Mouse (Mus musculus) retina, postnatal 7 days (tissue): ENCODE results near the gene Sox18.

ENCODE experiments used
- DNase-seq: peaks from one replicate; pipeline ENCODE4 v3.0.0-alpha.2; 2012; ENCODE audit warnings: low read depth, low spot score

Gene Sox18

DNA sequence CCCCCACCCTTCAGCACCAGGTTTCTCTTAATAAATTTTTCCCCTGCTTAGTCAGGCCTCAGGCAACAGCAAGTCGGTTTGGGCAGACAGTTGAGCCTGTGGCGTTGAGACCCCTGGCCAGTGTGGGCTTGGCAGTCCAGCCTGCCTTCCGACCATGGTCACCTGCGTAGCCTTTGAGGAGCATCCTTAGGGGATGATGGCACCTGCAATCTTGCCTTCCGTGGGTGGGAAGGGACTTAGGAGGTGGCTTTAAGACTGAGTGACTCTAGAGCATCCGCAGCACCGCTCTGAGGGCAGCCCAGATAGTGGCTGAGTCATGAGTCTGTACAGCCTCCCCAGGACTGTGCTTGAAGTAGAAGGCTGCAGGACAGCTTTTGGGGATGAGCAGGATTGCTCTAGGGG lies 9.3 kb upstream of the Sox18 start:
- DNase-seq, result no peak

DNA sequence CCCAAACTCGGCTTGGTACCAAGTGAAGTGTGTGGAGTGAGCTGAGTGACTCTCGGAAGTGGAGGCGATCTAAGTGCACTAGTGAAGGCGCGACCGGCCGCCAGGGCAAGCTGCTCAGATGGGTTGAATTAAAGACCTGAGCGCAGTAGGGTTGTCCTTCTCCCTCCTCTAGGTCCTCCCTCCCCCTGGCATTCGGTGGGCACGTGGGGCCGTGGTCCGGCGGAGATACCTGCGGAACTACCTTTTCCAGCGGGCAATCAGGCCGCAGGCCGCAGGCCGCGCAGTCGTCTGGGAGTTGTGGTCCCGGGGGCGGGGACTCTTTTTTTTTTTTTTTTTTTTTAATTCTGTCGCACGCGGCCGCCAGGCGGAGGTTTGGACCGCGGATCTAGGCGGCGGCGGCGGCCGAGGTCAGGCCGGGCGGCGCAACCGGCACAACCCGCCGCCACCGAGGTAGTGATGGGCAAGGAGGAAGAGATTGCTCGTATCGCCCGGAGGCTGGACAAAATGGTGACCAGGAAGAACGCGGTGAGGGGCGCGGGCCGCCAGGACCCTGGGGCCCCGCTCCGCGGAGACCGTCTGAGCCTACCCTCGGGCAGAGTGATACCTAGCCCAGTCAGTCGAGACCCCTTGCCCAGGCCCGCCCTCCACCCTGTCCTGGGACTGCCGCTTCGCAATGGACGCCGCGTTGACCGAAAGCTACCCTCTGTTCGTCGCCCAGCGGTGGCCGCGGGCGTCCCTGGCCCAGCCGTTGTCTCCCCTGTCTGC lies 8.7 kb upstream of the Sox18 start, which contains the start of gene Tcea2:
Tcea2 (plus strand) TSS at position 360 of the 765 bp plus-strand sequence.
- peak; percentile 54 for DNase-seq

DNA sequence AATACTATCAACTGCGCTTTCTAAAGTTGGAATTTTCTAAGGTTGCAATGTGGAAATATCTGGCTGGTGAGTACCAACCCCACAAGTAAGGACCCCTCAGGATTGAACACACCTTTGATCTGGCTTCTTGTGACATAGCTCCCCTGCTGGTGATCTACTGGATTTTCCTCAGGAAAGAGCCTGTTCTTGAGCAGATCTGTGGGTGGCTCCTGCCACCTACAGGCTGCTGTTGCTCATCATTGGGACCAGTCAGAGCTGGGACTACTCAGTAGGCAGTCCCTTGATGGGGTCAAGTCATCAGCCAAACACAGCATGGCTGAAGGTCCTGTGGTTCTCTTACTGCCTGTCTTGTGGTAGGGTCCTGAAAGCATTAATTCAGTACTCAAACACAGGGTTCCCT lies 7.3 kb upstream of the Sox18 start:
- DNase-seq, result peak; percentile 75

DNA sequence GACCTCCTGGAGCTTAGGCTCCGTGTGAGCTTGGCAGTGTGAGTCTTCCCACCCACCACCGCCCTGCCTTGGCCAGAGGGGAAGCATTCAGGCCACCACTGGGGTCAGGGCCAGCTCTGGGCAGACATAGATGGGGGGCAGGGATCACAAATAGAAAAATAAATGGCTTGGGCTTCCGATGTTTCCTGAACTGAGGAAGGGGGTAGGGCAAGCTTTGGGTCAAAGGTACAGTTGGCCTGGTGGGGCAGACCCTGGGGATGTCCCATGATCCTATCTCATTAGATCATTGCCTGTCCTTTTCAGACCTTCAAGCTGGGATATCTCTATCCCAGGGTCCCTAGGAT lies 6.3 kb upstream of the Sox18 start:
- no peak for DNase-seq

- no peak for DNase-seq
These were observed 5.8 kb upstream of the Sox18 start for GRCm38 (mm10) chr2:181677096-181677754.

- DNase-seq, result no peak
These were observed 5.0 kb upstream of the Sox18 start for GRCm38 (mm10) chr2:181676424-181676823.

- no peak for DNase-seq
These were observed 4.0 kb upstream of the Sox18 start for GRCm38 (mm10) chr2:181675454-181675853.

DNA sequence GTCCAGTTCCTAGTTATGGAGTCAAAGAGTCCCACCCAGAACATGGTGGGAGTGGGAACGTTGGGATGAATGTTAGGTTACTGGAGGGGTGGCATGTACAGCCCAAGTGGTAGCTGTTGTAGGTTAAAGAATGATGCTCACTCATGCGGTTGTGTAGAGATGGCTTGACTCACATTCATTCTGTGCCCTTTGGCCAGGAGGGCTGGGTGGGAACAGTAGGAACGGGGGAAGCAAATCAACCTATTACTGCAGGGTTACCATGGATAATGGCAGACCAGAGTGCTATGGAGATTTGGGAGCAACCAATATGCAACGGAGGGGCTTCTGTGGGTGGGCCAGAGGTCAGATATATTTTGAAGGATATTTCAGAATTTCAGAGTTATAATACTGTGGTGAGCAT lies 3.5 kb upstream of the Sox18 start:
- DNase-seq, result no peak

DNA sequence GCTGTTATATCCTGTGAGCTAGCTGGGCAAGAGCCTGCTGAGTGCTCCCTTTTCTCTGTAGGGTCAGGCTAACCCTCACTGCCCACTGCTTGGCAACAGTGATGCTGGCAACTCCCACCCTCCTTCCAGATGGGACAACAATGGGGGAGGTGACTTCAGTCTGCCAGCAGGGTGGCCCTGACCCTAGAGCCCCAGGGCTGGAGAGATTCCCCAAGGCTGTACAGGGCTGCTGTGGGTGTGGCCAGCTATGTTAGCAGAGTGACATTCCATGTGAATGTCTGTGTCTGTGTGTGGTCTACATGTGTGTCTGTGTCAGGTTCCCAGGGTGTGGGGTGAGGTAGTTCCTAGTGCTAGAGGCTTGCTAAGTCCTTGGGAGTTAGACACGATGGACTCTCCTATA lies 2.1 kb upstream of the Sox18 start:
- no peak for DNase-seq

DNA sequence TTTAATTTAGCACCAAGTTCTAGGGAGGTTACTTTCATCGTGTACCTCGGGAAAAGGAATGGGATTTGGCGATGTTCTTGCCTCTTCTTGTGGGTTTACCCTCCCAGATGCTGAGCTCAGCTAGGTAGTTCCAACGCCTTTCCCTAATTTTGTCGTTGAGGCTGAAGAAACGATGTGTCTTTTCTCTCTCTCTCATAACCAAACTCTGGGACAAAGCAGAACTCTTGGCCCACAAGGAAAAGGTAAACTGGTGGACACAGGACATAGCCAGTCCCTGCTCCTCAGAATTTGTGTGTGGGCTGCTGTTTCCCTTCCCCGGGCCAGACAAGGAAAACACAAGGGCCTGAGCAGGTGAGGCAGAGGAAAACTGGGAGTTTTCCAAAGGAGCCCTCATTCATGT lies 544 bp upstream of the Sox18 start:
- no peak for DNase-seq

GRCm38 (mm10) chr2:181670913-181671311 lies 528 bp downstream of the Sox18 start:
- DNase-seq, result no peak

DNA sequence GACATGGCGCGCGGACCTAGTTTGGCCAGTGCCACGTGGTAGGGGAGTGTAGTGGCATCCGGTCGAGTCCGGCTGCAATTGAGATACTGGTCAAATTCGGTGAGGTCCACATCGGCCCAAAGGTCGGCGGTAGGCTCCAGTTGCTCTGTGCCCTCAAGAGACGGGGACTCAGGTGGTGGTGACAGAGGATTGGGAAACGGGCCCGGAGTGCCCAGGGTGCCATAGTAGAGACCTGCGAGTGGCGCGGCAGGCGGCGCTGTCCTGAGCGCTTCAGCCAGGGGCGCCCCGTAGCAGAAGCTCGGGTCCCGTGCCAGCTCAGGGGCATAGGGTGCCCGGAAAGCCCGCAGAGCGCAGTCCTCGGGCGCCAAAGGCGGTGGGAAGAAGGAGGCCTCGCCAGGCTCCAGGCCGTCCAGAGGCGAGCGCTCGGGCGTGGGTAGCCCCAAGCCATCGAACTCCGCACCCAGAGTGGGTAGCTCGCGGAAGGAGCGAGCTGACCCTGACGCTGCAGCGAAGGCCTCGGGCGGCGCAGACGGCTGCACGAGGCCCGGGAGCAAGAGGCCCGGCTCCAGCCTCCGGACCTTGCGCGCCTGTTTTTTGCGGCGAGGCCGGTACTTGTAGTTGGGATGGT lies 1.0 kb downstream of the Sox18 start:
- DNase-seq, result no peak

GRCm38 (mm10) chr2:181663298-181663630 lies 8.2 kb downstream of the Sox18 start:
- no peak for DNase-seq

- DNase-seq, result no peak
These were observed 8.7 kb downstream of the Sox18 start for GRCm38 (mm10) chr2:181662620-181663297.

DNA sequence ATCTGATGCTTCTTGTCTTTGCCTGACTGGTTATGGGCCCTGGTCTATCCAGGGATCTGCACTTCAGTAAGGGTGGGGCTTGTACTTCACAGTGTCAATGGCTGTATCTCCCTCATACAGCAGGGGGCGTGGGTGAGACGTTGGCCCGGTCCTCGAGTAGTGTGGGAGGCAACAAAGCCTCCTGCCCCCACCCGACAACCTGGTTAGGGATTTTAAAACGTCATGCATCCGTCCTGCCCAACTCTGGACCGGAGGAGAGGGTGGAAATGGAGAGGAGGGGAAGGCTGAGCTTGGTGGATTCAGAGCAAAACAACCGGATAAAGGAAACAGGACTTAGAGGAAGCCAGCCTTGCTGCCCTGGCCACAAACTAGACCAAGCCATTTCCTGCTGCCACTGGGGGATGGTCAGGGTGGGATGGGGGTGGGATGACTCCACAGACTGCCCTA lies 11.8 kb downstream of the Sox18 start:
- DNase-seq, result no peak

GRCm38 (mm10) chr2:181658930-181659555 lies 12.4 kb downstream of the Sox18 start:
- DNase-seq, result no peak

- DNase-seq, result no peak
These were observed 12.9 kb downstream of the Sox18 start for GRCm38 (mm10) chr2:181658528-181658927.

GRCm38 (mm10) chr2:181657441-181657840 lies 14.0 kb downstream of the Sox18 start:
- DNase-seq, result no peak

GRCm38 (mm10) chr2:181656734-181657133 lies 14.7 kb downstream of the Sox18 start, which contains the start of gene Gm29797:
Gene Gm29797, plus strand, starts transcription at chr2:181657034.
- no peak for DNase-seq

DNA sequence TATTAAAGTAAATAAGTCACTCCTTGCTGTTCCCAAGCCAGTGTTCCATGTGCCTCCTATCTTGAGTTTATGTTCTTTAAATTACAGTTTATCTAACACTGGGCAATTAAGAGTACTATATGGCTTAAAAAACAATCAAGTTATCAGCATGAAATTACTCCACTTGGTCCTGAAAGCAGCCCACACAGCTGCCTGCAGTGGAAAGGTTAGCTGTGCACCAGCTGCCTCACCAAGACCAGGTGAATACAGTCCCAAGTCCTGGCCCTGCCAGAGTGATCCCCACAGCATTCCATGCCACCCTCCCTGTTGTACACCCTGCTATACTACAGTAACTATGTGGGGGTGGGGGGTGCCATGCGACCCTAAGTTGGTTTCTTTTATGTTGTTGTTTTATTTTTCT lies 17.9 kb downstream of the Sox18 start:
- DNase-seq, result no peak

GRCm38 (mm10) chr2:181653065-181653464 lies 18.4 kb downstream of the Sox18 start:
- no peak for DNase-seq

DNA sequence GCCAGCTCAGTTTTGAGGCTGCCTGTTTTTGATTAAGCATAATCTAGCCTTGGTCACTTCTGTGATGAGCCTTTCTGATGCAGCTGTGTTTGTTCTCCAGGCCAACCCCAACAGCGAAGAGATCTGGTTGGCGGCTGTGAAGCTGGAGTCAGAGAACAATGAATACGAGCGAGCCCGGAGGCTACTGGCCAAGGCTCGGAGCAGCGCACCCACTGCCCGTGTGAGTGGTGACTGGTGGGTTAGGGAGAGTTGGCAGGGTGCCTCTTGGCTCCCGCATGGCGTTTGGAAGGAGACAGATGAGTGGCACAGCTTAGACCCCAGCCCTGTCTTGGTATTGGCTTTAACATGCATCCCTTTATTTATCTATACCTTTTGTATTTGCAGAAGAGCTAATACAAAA lies 22.5 kb downstream of the Sox18 start:
- no peak for DNase-seq
